Mouse (Mus musculus) embryonic fibroblast, embryonic 13.5 days (primary cell): ENCODE results near the gene Ntrk3. TPM values are rescaled to one million over a fixed set of nuclear protein-coding genes. Genes with fewer than 3 reads are reported as not detected.

ENCODE experiments used
- H3K27ac ChIP-seq: 2 replicates; pipeline ENCODE4 v1.5.1; 2012; ENCODE audit warnings: low read length, control low read depth, inconsistent platforms; ENCODE audit not compliant: insufficient read depth
- H3K4me1 ChIP-seq: 2 replicates; pipeline ENCODE4 v1.6.1; 2011; ENCODE audit warnings: low read length; ENCODE audit not compliant: control insufficient read depth, insufficient read depth
- H3K4me3 ChIP-seq: 2 replicates; pipeline ENCODE4 v1.5.1; 2011; ENCODE audit warnings: mild to moderate bottlenecking, control low read depth, low read length; ENCODE audit not compliant: insufficient read depth
- CTCF ChIP-seq: IDR thresholded peaks from 2 replicates; pipeline ENCODE4 v1.5.1; 2011; ENCODE audit warnings: mild to moderate bottlenecking, control low read depth, low read length, moderate library complexity, borderline replicate concordance; ENCODE audit not compliant: insufficient read depth
- POLR2A ChIP-seq: IDR thresholded peaks from 2 replicates; pipeline ENCODE4 v1.6.1; 2011; ENCODE audit warnings: low read depth, mild to moderate bottlenecking, control low read depth, low read length, moderate library complexity
- polyA plus RNA-seq: library from polyadenylated mRNA; stranded (reverse); fragments of >200 nt; gene quantifications from 2 replicates; pipeline ENCODE4 v1.2.4, GENCODE M21; 2011; ENCODE audit warnings: low read depth; ENCODE audit not compliant: missing spikeins, insufficient read length

The Ntrk3 gene
- polyA plus RNA-seq, 1 experiment = 6.0 TPM

GRCm38 (mm10) chr7:78684943-78685342, 52.9 kb downstream of the Ntrk3 start:
- H3K4me3 ChIP-seq = no peak overlapping the region
- no peak overlapping the region for H3K27ac ChIP-seq
- TF ChIP-seq CTCF = no peak
- no peak for TF ChIP-seq POLR2A
- H3K4me1 ChIP-seq = 0 out of 2 replicates have a peak, but pooled peaks cover 3% of the 10 kb centered on the region

GRCm38 (mm10) chr7:78680871-78681270, 56.9 kb downstream of the Ntrk3 start:
- TF ChIP-seq POLR2A (no peak), CTCF (no peak)
- no peak overlapping the region for H3K4me3 ChIP-seq
- no peak overlapping the region for H3K27ac ChIP-seq
- H3K4me1 ChIP-seq = 0 out of 2 replicates have a peak, but pooled peaks cover 3% of the 10 kb centered on the region

GRCm38 (mm10) chr7:78669407-78669806, 68.4 kb downstream of the Ntrk3 start:
- no peak overlapping the region for H3K27ac ChIP-seq
- H3K4me3 ChIP-seq = no peak overlapping the region
- no peak for TF ChIP-seq CTCF
- TF ChIP-seq POLR2A = no peak
- H3K4me1 ChIP-seq = peaks cover 9% of the 10 kb centered on the region

- Histone ChIP-seq H3K27ac (no peak overlapping the region), H3K4me1 (peaks cover 9% of the 10 kb centered on the region), H3K4me3 (no peak overlapping the region)
- no peak for TF ChIP-seq CTCF
- no peak for TF ChIP-seq POLR2A
Measured at GRCm38 (mm10) chr7:78668916-78669315, 68.9 kb downstream of the Ntrk3 start.

- Histone ChIP-seq H3K27ac (peak overlapping the region; percentile 41), H3K4me1 (peaks cover 9% of the 10 kb centered on the region), H3K4me3 (no peak overlapping the region)
- TF ChIP-seq CTCF = no peak
Measured at GRCm38 (mm10) chr7:78668003-78668635, 69.7 kb downstream of the Ntrk3 start.

GRCm38 (mm10) chr7:78660832-78661231, 77.0 kb downstream of the Ntrk3 start:
- TF ChIP-seq CTCF (no peak), POLR2A (no peak)
- H3K27ac ChIP-seq = no peak overlapping the region
- H3K4me1 ChIP-seq = no peaks in the 10 kb centered on the region
- H3K4me3 ChIP-seq = no peak overlapping the region

- no peak for TF ChIP-seq CTCF
- no peak for TF ChIP-seq POLR2A
Measured at GRCm38 (mm10) chr7:78659846-78660245, 78.0 kb downstream of the Ntrk3 start.

GRCm38 (mm10) chr7:78658026-78658425, 79.8 kb downstream of the Ntrk3 start:
- Histone ChIP-seq H3K27ac (no peak overlapping the region), H3K4me3 (no peak overlapping the region), H3K4me1 (no peaks in the 10 kb centered on the region)
- TF ChIP-seq CTCF (no peak), POLR2A (no peak)

More at GRCm38 (mm10) chr7:78659846-78660245, 78.0 kb downstream of the Ntrk3 start:
- no peaks in the 10 kb centered on the region for H3K4me1 ChIP-seq
- H3K4me3 ChIP-seq = no peak overlapping the region
- no peak overlapping the region for H3K27ac ChIP-seq

GRCm38 (mm10) chr7:78656181-78656580, 81.6 kb downstream of the Ntrk3 start:
- Histone ChIP-seq H3K27ac (no peak overlapping the region), H3K4me1 (no peaks in the 10 kb centered on the region), H3K4me3 (no peak overlapping the region)
- no peak for TF ChIP-seq POLR2A
- TF ChIP-seq CTCF = no peak

- Histone ChIP-seq H3K4me3 (no peak overlapping the region), H3K27ac (no peak overlapping the region), H3K4me1 (no peaks in the 10 kb centered on the region)
- TF ChIP-seq POLR2A (no peak), CTCF (no peak)
Measured at GRCm38 (mm10) chr7:78653686-78654085, 84.1 kb downstream of the Ntrk3 start.

- H3K4me1 ChIP-seq = no peaks in the 10 kb centered on the region
- H3K27ac ChIP-seq = no peak overlapping the region
- no peak overlapping the region for H3K4me3 ChIP-seq
- TF ChIP-seq CTCF (no peak), POLR2A (no peak)
Measured at GRCm38 (mm10) chr7:78652296-78652695, 85.5 kb downstream of the Ntrk3 start.
